Mouse (Mus musculus): Measurements from ENCODE around the gene Cdk9. TPM values are rescaled to one million over a fixed set of nuclear protein-coding genes. Genes with fewer than 3 reads are reported as not detected.

The Cdk9 gene
- polyA plus RNA-seq, 1 experiment from 2014 or later: 63.2 TPM

DNA sequence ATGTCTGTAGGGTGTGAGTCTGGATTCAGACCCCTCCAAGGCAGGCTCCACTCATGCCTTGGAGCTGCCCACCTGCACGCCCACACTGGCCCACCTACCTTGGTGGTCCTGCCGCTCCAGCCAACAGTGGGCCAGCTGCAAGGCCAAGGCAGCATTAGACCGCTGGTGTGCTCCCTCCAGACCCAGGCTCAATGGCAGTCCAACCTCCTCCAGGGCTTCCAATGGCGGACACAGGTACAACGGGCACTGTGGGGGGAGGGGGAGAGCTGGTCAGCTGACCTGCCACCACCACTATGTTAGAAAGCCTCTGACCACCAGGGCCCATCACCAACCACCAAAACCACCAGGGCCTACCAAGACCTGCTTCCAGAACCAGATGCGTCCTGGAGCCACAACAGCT is 26.2 kb downstream of the Cdk9 start:
- Histone ChIP-seq H3K9ac (no peak overlapping the region), H3K36me3 (peaks cover 75% of the 10 kb centered on the region), H3K4me3 (no peak overlapping the region), H3K27me3 (replicated peaks) (no peaks in the 10 kb centered on the region), H3K4me1 (peaks cover 12% of the 10 kb centered on the region), H3K27ac (replicated peaks) (no peak overlapping the region), H3K9me3 (no peaks in the 10 kb centered on the region), H3K4me2 (no peak overlapping the region)
- no peak for ATAC-seq (ENCODE audit: extremely low read depth, insufficient number of reproducible peaks, low FRiP score, low TSS enrichment)
- 89% methylated on average over 5 of the region's 6 CpGs for WGBS

- H3K4me3 ChIP-seq: no peak overlapping the region
- H3K36me3 ChIP-seq: peaks cover 80% of the 10 kb centered on the region
- H3K27me3 ChIP-seq (replicated peaks): no peaks in the 10 kb centered on the region
- WGBS: 95% methylated on average over 3 of the region's 3 CpGs
- H3K27ac ChIP-seq (replicated peaks): no peak overlapping the region
- no peak for ATAC-seq (ENCODE audit: extremely low read depth, insufficient number of reproducible peaks, low FRiP score, low TSS enrichment)
- H3K9ac ChIP-seq: no peak overlapping the region
- peaks cover 11% of the 10 kb centered on the region for H3K4me1 ChIP-seq
- H3K9me3 ChIP-seq: no peaks in the 10 kb centered on the region
- H3K4me2 ChIP-seq: no peak overlapping the region
Measured at GRCm38 (mm10) chr2:32685807-32686206, 27.1 kb downstream of the Cdk9 start.

DNA sequence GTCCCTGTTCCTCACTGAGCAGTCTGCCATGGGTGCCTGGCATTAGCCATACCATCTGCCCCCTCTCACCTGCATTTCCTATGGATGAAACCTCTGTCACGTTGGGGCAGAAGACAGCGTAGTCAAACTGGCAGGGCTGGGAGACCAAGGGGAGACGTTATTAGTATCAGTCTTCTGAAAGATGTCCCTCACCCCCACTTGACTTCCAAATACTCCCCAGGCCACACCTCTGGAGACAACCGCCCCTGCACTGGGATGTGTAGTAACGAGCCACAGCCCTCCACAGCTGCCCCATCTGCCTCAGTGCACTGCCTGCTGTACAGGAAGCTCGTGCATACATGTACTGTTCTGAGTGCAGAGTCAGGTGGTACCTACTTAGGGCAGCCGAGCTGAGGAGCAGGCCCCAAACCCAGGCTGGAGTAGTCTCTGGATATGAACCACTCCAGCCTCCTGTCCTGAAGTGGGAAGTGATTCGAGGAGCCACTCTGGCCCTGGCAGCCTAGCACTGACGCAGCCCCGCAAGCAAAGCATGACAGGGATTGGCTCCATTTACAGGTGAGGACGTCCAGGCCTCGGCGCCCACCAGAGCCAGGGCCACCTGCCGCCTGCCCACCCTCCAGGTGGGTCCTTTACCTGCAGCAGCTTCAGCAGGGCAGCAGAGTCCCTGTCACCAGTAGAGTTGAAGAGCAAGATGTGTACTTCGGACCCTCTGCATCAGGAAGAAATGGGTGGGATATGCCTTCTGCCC is 28.0 kb downstream of the Cdk9 start:
- Histone ChIP-seq H3K9ac (no peak overlapping the region), H3K36me3 (peaks cover 84% of the 10 kb centered on the region), H3K9me3 (no peaks in the 10 kb centered on the region), H3K27ac (replicated peaks) (no peak overlapping the region), H3K4me3 (no peak overlapping the region), H3K4me1 (peaks cover 21% of the 10 kb centered on the region), H3K27me3 (replicated peaks) (no peaks in the 10 kb centered on the region), H3K4me2 (no peak overlapping the region)
- 85% methylated on average over 15 of the region's 15 CpGs for WGBS
- no peak for ATAC-seq (ENCODE audit: extremely low read depth, insufficient number of reproducible peaks, low FRiP score, low TSS enrichment)

GRCm38 (mm10) chr2:32683701-32684100 is 29.2 kb downstream of the Cdk9 start:
- WGBS: 91% methylated on average over 10 of the region's 10 CpGs
- Histone ChIP-seq H3K4me1 (peaks cover 28% of the 10 kb centered on the region), H3K27me3 (replicated peaks) (no peaks in the 10 kb centered on the region), H3K36me3 (peaks cover 96% of the 10 kb centered on the region), H3K4me2 (no peak overlapping the region), H3K27ac (replicated peaks) (no peak overlapping the region), H3K9ac (no peak overlapping the region), H3K9me3 (no peaks in the 10 kb centered on the region), H3K4me3 (no peak overlapping the region)
- no peak for ATAC-seq (ENCODE audit: extremely low read depth, insufficient number of reproducible peaks, low FRiP score, low TSS enrichment)

DNA sequence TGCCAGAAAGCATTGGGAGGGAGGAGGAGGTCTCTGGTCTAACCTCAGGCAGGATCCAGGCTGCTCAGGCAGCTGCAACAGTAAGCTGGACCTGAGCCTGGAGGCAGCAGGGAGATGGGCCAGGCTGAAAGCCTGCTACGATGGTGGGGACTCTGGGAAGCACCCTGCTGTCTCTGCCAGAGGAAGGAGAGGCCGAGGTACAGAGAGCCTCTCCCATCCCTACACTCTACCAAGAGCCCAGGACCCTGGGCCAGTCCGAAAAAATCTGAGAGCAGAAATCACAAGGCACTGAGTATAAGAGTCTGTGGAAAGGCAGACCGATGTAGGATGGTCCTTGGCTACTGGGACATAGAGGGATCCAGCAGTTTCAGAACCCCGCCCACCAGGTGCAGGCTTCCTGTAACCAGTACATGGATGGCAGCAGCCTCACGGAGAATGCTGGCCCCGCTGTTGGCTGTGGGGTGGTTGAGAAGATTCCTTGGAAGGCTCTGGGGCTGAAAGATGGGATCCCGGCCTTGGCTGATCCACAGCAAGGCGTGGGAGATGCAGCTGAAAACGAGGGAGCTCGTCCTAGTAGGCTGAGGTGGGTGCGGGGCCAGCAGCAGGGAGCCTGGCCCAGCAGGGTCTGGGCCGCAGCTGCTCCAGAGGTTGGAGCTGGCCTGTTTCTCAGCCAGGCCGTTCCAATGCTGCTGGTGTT is 30.0 kb downstream of the Cdk9 start:
- H3K4me1 ChIP-seq: peaks cover 33% of the 10 kb centered on the region
- H3K9ac ChIP-seq: no peak overlapping the region
- 76% methylated on average over 14 of the region's 14 CpGs for WGBS
- H3K9me3 ChIP-seq: no peaks in the 10 kb centered on the region
- no peak overlapping the region for H3K4me3 ChIP-seq
- H3K4me2 ChIP-seq: no peak overlapping the region
- H3K27me3 ChIP-seq (replicated peaks): no peaks in the 10 kb centered on the region
- no peak overlapping the region for H3K27ac ChIP-seq (replicated peaks)
- H3K36me3 ChIP-seq: peaks cover 99% of the 10 kb centered on the region
- no peak for ATAC-seq (ENCODE audit: extremely low read depth, insufficient number of reproducible peaks, low FRiP score, low TSS enrichment)

GRCm38 (mm10) chr2:32681754-32682153 is 31.1 kb downstream of the Cdk9 start:
- peaks cover 98% of the 10 kb centered on the region for H3K36me3 ChIP-seq
- WGBS: 71% methylated on average over 6 of the region's 6 CpGs
- no peaks in the 10 kb centered on the region for H3K9me3 ChIP-seq
- no peak overlapping the region for H3K9ac ChIP-seq
- H3K4me3 ChIP-seq: no peak overlapping the region
- 0 out of 2 replicates have a peak overlapping the region, but pooled peaks have one; percentile 85 for H3K27ac ChIP-seq (replicated peaks)
- no peak overlapping the region for H3K4me2 ChIP-seq
- ATAC-seq (ENCODE audit: extremely low read depth, insufficient number of reproducible peaks, low FRiP score, low TSS enrichment): no peak
- H3K27me3 ChIP-seq (replicated peaks): no peaks in the 10 kb centered on the region
- H3K4me1 ChIP-seq: peaks cover 33% of the 10 kb centered on the region

DNA sequence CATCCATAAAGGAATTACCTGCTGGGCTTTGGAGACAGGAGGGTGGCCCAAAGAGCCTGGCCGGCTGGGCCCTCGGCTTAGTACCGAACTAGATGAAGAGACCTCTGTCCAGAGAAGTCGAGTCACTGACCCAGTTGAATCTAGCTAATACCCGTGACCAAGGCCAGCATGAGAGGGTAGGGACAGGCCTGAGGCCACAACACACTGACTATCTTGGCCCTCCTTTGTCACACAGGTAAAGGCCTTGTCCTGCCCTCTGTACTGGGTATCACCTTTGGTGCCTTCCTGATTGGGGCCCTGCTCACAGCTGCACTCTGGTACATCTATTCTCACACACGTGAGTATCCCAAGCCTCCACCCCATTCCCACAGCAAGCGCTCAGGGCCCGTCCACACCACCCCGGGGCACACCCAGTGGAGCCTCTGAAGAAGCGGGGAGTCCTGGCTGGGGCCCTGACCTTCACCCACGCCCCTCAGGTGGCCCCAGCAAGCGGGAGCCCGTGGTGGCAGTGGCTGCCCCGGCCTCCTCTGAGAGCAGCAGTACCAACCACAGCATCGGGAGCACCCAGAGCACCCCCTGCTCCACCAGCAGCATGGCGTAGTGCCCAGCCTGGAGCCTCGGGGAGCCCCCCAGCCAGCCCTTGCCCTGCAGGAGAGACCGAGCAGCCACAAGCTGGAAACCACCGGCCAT is 31.8 kb downstream of the Cdk9 start:
- no peak; the same call in 1 of the 2 replicates for ATAC-seq (ENCODE audit: extremely low read depth, insufficient number of reproducible peaks, low FRiP score, low TSS enrichment)

DNA sequence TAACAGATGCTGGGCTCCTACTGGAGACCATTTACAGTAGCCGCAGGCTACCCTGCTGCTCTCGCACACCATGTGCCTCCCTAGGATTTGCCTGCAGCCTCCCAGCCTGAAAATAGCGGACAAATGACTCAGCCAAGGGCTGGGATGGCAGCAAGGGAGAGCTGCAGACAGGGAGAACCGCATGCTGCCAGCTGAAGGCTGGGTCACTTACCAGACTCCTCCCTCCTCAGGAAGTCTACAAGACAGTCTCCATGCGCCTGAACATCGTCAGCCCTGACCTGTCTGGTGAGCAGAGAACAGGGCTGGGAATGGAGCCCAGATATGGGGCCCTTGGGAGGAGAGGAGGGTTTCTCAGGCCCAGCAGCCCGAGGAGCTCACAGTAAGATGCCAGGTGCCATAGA is 32.8 kb downstream of the Cdk9 start:
- no peak overlapping the region for H3K4me2 ChIP-seq
- ATAC-seq (ENCODE audit: extremely low read depth, insufficient number of reproducible peaks, low FRiP score, low TSS enrichment): 0 out of 2 replicates have a peak, but pooled peaks have one; percentile 26
- peaks cover 33% of the 10 kb centered on the region for H3K4me1 ChIP-seq
- no peaks in the 10 kb centered on the region for H3K9me3 ChIP-seq
- no peak overlapping the region for H3K4me3 ChIP-seq
- peak overlapping the region; percentile 85 for H3K27ac ChIP-seq (replicated peaks)
- peaks cover 98% of the 10 kb centered on the region for H3K36me3 ChIP-seq
- H3K27me3 ChIP-seq (replicated peaks): no peaks in the 10 kb centered on the region
- 19% methylated on average over 7 of the region's 7 CpGs for WGBS
- H3K9ac ChIP-seq: peak overlapping the region; percentile 64

More for the DNA sequence above, 31.8 kb downstream of the Cdk9 start:
- WGBS: 88% methylated on average over 19 of the region's 19 CpGs
- H3K9me3 ChIP-seq: no peaks in the 10 kb centered on the region
- peaks cover 33% of the 10 kb centered on the region for H3K4me1 ChIP-seq
- no peaks in the 10 kb centered on the region for H3K27me3 ChIP-seq (replicated peaks)
- no peak overlapping the region for H3K4me2 ChIP-seq
- peak overlapping the region; percentile 85 for H3K27ac ChIP-seq (replicated peaks)
- no peak overlapping the region for H3K4me3 ChIP-seq
- H3K36me3 ChIP-seq: peaks cover 98% of the 10 kb centered on the region
- peak overlapping the region; percentile 64; the same call in 1 of the 2 replicates for H3K9ac ChIP-seq

DNA sequence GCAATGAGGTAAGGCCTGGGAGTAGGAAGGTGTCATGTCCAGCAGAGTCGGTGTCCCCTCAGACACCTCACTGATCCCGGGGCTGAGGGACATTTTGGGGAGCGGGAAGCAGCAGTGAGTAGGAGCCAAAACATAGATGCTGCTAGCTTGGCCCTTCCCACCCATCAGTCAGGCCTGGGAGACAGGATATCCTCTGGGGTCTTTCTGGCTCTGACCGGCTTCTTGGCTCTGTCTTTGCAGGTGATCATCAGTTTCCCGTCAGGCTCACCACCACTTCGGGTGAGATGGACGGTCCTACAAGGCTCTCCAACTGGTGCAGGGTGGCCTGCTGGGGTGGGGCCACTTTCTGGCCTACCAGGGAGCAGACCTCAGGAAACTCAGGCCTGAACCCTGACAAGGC is 35.2 kb downstream of the Cdk9 start:
- Histone ChIP-seq H3K9me3 (no peaks in the 10 kb centered on the region), H3K9ac (no peak overlapping the region), H3K27ac (replicated peaks) (no peak overlapping the region), H3K4me2 (no peak overlapping the region), H3K4me3 (no peak overlapping the region), H3K27me3 (replicated peaks) (no peaks in the 10 kb centered on the region), H3K4me1 (peaks cover 44% of the 10 kb centered on the region), H3K36me3 (peaks cover 98% of the 10 kb centered on the region)
- ATAC-seq (ENCODE audit: extremely low read depth, insufficient number of reproducible peaks, low FRiP score, low TSS enrichment): no peak
- WGBS: 84% methylated on average over 7 of the region's 7 CpGs

DNA sequence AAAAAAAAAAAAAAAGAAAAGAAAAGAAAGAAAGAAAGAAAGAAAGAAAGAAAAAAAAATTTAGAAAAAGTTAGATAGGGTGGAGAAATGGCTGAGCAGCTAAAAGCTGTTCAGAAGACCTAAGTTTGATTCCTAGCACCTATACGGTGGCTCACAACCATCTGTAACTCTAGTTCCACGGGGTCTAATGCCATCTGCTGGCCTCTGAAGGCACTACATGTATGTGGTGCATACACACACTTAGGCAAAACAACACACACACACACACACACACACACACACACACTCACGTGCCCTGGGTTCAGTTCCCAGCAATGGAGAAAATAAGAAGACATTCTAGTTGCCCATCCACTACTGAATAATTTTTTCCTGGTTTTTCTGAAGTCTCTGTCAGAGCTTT is 36.1 kb downstream of the Cdk9 start:
- no peaks in the 10 kb centered on the region for H3K9me3 ChIP-seq
- peaks cover 50% of the 10 kb centered on the region for H3K4me1 ChIP-seq
- H3K4me3 ChIP-seq: no peak overlapping the region
- H3K36me3 ChIP-seq: peaks cover 98% of the 10 kb centered on the region
- whole genome bisulfite sequencing: 88% methylated on average over 3 of the region's 3 CpGs
- H3K4me2 ChIP-seq: no peak overlapping the region
- H3K27ac ChIP-seq (replicated peaks): no peak overlapping the region
- no peak overlapping the region for H3K9ac ChIP-seq
- no peaks in the 10 kb centered on the region for H3K27me3 ChIP-seq (replicated peaks)
- no peak for ATAC-seq (ENCODE audit: extremely low read depth, insufficient number of reproducible peaks, low FRiP score, low TSS enrichment)

DNA sequence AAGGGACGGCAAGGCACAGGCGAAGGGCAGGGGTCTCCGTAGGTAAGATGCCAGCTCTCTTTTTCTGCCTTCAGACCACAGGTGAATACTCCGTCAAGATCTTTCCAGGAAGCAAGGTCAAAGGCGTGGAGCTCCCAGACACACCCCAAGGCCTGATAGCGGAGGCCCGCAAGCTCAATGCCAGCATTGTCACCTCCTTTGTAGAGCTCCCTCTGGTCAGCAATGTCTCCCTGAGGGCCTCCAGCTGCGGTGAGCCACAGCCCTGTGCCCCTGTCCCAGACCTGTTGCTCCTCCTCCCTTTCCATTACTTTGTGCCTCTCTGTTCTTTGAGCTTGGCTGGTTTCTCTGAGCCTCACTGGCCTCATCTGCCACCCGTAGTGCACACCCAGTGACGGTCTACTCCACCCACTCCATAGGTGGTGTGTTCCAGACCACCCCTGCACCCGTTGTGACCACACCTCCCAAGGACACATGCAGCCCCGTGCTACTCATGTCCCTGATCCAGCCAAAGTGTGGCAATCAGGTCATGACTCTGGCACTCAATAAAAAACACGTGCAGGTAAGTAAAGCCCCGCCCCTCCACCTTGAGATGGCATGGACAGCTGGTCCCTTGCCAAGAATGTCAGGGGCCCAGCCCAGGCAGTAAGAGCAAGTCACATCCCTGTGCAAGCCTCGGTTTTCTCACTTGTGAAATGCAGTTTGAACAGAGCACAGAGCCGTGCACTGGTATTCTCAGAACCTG is 39.5 kb downstream of the Cdk9 start:
- Histone ChIP-seq H3K4me2 (no peak overlapping the region), H3K9ac (no peak overlapping the region), H3K36me3 (peaks cover 93% of the 10 kb centered on the region), H3K27ac (replicated peaks) (no peak overlapping the region), H3K27me3 (replicated peaks) (no peaks in the 10 kb centered on the region), H3K4me1 (peaks cover 35% of the 10 kb centered on the region), H3K9me3 (no peaks in the 10 kb centered on the region), H3K4me3 (no peak overlapping the region)
- 72% methylated on average over 16 of the region's 16 CpGs for WGBS
- no peak for ATAC-seq (ENCODE audit: extremely low read depth, insufficient number of reproducible peaks, low FRiP score, low TSS enrichment)

Data from heart, embryonic 13.5 days (tissue).